Mouse (Mus musculus): ENCODE measurements around the gene Rtn1.

The Rtn1 gene

DNA sequence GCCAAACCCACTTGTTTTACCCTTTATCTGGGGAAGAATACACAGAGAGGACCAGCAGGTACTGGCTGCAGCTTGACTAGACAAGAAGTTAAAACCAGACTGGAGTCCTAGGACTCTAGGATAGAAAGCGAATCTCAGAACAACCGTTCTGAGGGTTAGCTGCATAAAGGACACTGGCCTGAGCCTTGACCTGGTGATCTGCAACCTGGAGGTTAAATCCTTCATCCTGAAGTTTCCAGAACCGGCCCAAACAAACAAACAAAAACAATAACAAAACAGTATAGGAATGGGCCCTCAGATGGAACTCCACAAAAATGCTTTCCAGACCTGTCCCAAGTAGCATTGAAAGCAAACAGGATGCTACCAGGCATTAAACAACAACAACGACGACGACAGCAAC is at the start of gene Rtn1:
Gene Rtn1, minus strand, starts transcription at position 101 of the 400 bp plus-strand sequence.
- no peak for DNase-seq (ENCODE audit: low read depth, low spot score)

GRCm38 (mm10) chr12:72453941-72454340 is 45.1 kb upstream of the Rtn1 start:
- DNase-seq (ENCODE audit: low read depth, low spot score) = no peak

GRCm38 (mm10) chr12:72441839-72442576 is 33.2 kb upstream of the Rtn1 start, which contains the start of gene Lrrc9:
Lrrc9 (plus strand) TSS chr12:72441866.
- DNase-seq (ENCODE audit: low read depth, low spot score) = peak; percentile 37

GRCm38 (mm10) chr12:72438961-72439480 is 30.2 kb upstream of the Rtn1 start:
- no peak for DNase-seq (ENCODE audit: low read depth, low spot score)

- no peak for DNase-seq (ENCODE audit: low read depth, low spot score)
Observed at GRCm38 (mm10) chr12:72437676-72438341, 29.0 kb upstream of the Rtn1 start.

GRCm38 (mm10) chr12:72433241-72433865 is 24.5 kb upstream of the Rtn1 start:
- no peak for DNase-seq (ENCODE audit: low read depth, low spot score)

GRCm38 (mm10) chr12:72432209-72432608 is 23.4 kb upstream of the Rtn1 start:
- no peak for DNase-seq (ENCODE audit: low read depth, low spot score)

DNA sequence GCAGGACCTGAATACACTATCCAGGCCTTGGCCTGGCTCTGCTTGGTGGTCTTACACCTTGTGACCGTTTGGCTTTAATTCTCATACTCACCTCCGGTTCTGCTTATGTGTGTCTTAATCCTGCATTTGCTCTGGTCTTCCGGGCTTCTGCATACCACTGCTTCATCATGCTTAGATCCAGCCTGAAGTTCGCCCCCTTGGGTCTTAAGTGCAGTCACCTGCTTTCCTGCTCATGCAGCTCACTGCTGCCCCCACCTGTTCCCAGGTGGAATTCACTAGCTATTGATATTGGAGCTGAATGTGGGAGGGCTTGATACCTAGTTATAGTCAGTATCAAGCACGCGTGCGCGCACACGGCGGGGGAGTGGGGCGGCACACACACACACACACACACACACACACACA is 18.9 kb upstream of the Rtn1 start:
- DNase-seq (ENCODE audit: low read depth, low spot score) = peak; percentile 76

- DNase-seq (ENCODE audit: low read depth, low spot score) = no peak
Observed at GRCm38 (mm10) chr12:72422681-72423080, 13.8 kb upstream of the Rtn1 start.

DNA sequence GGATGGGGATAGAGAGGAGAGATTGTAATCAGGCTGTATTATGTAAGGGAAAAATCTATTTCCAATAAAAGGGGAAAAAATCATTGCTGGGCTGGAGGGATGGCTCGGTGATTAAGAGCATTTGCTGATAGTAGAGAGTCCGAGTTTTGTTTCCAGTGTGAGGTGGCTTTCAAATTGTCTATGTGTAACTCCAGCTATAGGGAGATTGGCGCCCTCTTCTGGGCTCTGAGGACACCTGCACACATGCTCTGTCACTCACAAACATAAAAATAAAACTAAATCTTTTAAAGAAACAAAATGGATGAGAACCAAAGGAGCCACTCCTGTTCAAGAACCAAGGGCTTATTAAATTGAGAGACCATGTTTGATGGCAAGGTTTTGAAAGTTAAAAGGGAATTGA is 8.9 kb upstream of the Rtn1 start:
- DNase-seq (ENCODE audit: low read depth, low spot score) = no peak

DNA sequence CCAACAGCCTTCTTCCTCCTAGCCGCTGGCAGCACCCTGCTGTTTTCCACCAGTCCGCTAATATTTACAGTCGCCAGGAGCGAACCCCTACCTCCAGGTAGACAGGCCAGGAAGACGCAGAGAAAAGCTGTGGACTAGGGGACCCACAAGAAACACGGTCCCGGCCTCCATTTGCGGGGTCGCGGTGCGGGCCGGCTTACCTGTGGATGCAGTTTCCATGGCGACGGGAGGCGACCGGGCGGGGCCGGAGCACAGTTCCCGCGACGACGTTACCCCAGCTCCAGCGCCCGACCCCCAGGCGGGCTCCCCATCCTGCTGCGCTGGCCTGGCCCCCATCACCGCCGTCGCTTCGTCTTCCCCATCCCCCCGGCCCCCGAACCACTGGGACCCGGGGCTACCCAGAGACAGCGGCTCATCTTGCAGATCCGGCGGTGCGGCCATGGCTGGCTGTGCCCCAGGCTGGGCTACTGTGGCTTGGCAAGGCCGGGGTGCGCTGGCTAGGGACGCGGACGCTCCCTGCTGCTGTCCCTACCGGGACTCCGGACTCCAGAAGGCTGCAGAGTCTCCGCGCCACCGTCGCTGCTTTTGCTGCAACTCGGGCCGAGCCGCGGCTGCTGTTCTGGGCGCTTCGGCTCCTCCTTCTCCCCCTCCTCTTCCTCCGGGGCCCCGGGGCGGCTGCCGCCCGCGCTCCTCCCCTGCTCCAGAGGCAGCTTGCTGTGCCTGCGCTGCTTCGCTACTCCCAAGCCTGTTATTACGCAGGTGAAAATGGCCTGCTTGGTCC is 553 bp downstream of the Rtn1 start:
- DNase-seq (ENCODE audit: low read depth, low spot score) = peak; percentile 42

GRCm38 (mm10) chr12:72407721-72408110 is 1.1 kb downstream of the Rtn1 start:
- no peak for DNase-seq (ENCODE audit: low read depth, low spot score)

DNA sequence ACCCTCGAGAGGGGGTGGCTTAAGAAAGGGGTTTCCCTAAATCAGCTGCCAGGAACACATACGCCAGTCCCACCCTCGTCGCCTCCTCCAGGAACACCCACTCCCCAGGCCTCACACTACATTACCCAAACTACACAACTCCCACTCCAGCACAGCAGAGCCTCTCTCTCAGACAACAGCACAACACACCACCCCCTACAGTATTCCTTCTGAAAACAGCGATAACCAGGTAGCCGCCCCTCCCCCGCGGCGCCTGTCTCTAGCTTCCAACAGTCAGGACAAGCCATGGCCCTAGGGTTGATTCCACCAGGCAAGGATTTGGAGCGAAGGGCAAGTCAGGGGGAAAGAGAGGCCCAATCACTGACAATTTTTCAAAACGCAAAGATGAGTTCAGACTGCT is 1.7 kb downstream of the Rtn1 start:
- DNase-seq (ENCODE audit: low read depth, low spot score) = no peak

DNA sequence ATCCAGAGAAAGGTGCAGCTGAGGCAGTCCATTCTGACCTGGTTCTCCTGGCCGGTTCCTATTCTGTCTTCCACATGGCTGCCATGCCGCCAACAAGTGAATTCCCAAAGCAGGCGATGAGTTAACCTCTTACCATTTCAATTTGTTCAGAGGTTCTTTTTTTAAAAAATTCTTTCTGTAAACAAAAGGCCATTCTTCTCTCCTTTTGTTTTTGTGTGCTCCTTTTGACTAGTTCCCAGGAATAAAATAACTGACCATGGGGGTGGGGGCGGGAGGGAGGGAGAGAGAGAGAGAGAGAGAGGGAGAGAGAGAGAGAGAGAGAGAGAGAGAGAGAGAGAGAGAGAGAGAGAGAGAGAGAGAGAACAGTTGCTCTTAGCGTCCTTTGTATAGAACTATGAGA is 3.8 kb downstream of the Rtn1 start:
- no peak for DNase-seq (ENCODE audit: low read depth, low spot score)

DNA sequence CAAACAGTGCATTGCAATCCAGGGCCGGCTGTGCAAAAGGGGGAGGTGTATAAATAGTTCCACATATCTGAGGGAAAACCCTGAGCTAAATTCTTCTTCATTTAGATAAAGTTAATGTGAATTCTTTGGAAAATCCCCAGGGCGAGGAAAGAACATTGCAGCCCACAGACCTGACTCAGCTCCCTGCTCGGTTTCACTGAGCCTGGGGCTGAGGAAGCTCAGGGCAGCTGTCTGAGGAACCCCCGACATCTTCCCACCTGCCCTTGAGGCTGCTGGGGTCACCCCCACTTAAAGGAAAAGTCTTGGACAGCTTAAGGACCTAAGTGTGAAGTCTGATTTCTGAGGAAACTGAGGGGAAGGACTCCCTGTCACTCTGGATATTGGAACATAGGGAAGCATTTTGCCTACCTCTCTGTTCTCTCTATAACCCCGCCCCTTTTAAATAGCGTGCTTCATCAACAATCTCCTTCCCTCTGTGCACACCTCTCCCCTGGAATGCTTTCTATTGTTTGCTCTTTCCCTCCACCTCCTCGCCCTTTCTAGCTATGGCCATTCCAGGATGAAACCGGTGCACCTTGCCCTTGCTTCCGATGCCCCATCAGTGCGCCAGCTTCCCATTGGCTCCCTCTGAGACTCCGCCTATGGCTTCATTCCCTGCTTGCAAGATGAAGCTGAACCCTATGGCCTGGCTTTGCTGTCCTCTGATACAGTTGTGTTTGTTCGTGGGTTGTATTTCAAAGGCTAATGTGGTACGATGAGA is 15.6 kb downstream of the Rtn1 start:
- no peak for DNase-seq (ENCODE audit: low read depth, low spot score)

DNA sequence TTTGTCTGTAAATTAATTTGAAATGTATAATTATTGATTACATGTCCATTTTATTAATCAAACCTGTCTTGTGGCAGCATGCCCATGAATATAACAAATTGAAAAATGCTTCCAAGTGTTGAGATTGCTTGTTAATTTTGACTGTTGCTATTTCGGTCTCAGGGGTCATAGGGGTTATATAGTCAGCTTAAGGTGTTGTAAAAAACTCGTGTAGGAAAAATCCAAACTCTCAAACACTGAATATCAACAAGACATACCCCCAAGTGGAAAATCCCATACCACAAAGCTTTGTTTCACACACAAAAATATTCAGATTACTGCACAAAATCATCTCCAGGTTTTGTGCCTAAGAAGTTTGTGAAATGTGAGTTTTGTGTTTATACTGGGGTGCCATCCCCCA is 18.5 kb downstream of the Rtn1 start:
- DNase-seq (ENCODE audit: low read depth, low spot score) = no peak

- DNase-seq (ENCODE audit: low read depth, low spot score) = no peak
Observed at GRCm38 (mm10) chr12:72389377-72390103, 19.3 kb downstream of the Rtn1 start.

DNA sequence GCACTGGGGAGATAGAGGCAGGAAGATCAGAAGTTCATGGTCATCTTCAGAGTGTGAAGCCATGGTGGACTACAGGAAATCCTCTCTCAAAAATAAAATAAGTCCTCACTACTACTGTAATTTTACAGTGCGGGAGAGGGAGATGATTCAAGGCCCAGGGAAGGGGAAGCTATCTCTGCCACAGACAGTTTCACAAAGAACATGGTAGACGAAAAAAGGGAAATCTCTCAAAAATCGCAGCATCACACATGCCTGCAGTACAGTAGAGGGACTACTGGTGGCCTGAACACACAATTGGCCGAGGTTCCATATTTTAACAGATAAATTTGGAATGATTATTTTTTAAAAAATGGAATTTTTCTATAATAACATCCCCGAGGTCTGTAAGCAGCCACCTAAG is 20.0 kb downstream of the Rtn1 start:
- DNase-seq (ENCODE audit: low read depth, low spot score) = no peak

DNA sequence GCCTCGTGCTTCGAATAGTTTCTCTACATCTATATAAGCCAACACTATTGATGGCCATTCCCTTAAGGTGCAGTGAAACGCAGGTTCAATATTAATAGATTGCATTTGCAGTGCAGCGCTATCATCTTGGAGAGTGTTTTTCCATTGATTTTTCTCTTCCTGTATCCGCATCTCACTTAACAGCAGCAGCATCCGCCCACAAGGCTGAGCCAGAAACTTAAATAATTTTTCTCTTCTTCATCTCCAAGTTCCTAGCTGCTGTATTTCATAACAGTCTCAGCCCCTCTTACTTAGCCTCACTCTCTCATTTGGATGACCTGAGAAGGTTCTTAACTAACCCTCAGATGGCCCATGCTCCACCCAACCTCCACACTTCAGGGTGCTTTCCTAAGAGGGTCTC is 20.7 kb downstream of the Rtn1 start:
- no peak for DNase-seq (ENCODE audit: low read depth, low spot score)

GRCm38 (mm10) chr12:72376309-72376708 is 32.5 kb downstream of the Rtn1 start:
- no peak for DNase-seq (ENCODE audit: low read depth, low spot score)

Data from retina, postnatal 7 days (tissue).